Mouse (Mus musculus) heart, postnatal 0 days (tissue): ENCODE results near the gene Ankrd65. TPM values are rescaled to one million over a fixed set of nuclear protein-coding genes. Genes with fewer than 3 reads are reported as not detected.

Experiments
- ATAC-seq: fragments of 200-750 bp; cut with Nextera tagmentation; 2 replicates; pipeline ENCODE4 v1.8.0; 2017; ENCODE audit warnings: low read depth, moderate number of reproducible peaks, moderate library complexity; ENCODE audit not compliant: insufficient read depth
- DNase-seq: peaks from one replicate; pipeline ENCODE4 v3.0.0-alpha.2; 2016; ENCODE audit warnings: low spot score
- H3K27ac ChIP-seq: fragments of 300-500 bp; sonication (generic); 2 replicates; pipeline ENCODE4 v1.5.1; 2014; ENCODE audit warnings: low read depth, mild to moderate bottlenecking
- H3K27me3 ChIP-seq: fragments of 300-500 bp; sonication (generic); 2 replicates; pipeline ENCODE4 v1.6.1; 2014; ENCODE audit warnings: low read length, mixed read lengths; ENCODE audit not compliant: control insufficient read depth, insufficient read depth
- H3K36me3 ChIP-seq: fragments of 300-500 bp; sonication (generic); replicated peaks from 2 replicates; pipeline ENCODE4 v1.6.1; 2014; ENCODE audit warnings: low read length, mixed read lengths; ENCODE audit not compliant: control insufficient read depth, insufficient read depth
- H3K4me1 ChIP-seq: fragments of 300-500 bp; sonication (generic); 2 replicates; pipeline ENCODE4 v1.6.1; 2014; ENCODE audit warnings: antibody characterized with exemption; ENCODE audit not compliant: control insufficient read depth, insufficient read depth
- H3K4me2 ChIP-seq: fragments of 300-500 bp; sonication (generic); 2 replicates; pipeline ENCODE4 v1.6.1; 2014; ENCODE audit warnings: low read depth, mild to moderate bottlenecking, low read length, moderate library complexity
- H3K4me3 ChIP-seq: fragments of 300-500 bp; sonication (generic); 2 replicates; pipeline ENCODE4 v1.5.1; 2014; ENCODE audit warnings: low read depth, low read length
- H3K9ac ChIP-seq: fragments of 300-500 bp; sonication (generic); replicated peaks from 2 replicates; pipeline ENCODE4 v1.6.1; 2014; ENCODE audit warnings: low read depth, low read length, mixed read lengths
- H3K9me3 ChIP-seq: fragments of 300-500 bp; sonication (generic); replicated peaks from 2 replicates; pipeline ENCODE4 v1.6.1; 2016; ENCODE audit warnings: low read length; ENCODE audit not compliant: control insufficient read depth
- CTCF ChIP-seq: IDR thresholded peaks from 2 replicates; pipeline ENCODE4 v1.5.1; 2016; ENCODE audit warnings: antibody characterized with exemption, control low read depth, low read depth
- EP300 ChIP-seq: IDR thresholded peaks from 2 replicates; pipeline ENCODE4 v1.6.1; 2016; ENCODE audit warnings: antibody characterized with exemption, low read depth
- WGBS: fragments of 180-500 bp; shearing (Covaris S2); extraction: QIAGEN DNeasy Blood & Tissue Kit; methylation state at CpG from one replicate; pipeline ENCODE4 v1.1.7; 2014; 5-methylcytosine and 5-hydroxymethylcytosine counted together
- polyA plus RNA-seq: library from polyadenylated mRNA; unstranded; fragments of >200 nt; fragmentation: Nextera tagmentation; extraction: Ambion mirVana; gene quantifications from 2 replicates; pipeline ENCODE4 v1.2.1, GENCODE M21; 2015
- total RNA-seq: library from RNA; depleted of rRNA; stranded (reverse); fragments of >200 nt; gene quantifications from 2 replicates; pipeline ENCODE4 v1.2.3, GENCODE M21; 2014; ENCODE audit warnings: low replicate concordance

The Ankrd65 gene
- total and polyA plus RNA-seq, 2 experiments from 2014 or later: not detected

- Histone ChIP-seq H3K36me3 (no peaks in the 10 kb centered on the region), H3K9ac (no peak overlapping the region), H3K27me3 (no peaks in the 10 kb centered on the region), H3K27ac (no peak overlapping the region), H3K4me1 (peaks cover 2% of the 10 kb centered on the region; the same call in 1 of the 2 replicates), H3K4me2 (no peak overlapping the region), H3K4me3 (no peak overlapping the region), H3K9me3 (no peaks in the 10 kb centered on the region)
- whole genome bisulfite sequencing: 63% methylated on average over 3 of the region's 3 CpGs
- DNase-seq (no peak), ATAC-seq (no peak)
- no peak for TF ChIP-seq CTCF
- no peak for TF ChIP-seq EP300
Measured at GRCm38 (mm10) chr4:155790650-155791161, 467 bp downstream of the Ankrd65 start.

DNA sequence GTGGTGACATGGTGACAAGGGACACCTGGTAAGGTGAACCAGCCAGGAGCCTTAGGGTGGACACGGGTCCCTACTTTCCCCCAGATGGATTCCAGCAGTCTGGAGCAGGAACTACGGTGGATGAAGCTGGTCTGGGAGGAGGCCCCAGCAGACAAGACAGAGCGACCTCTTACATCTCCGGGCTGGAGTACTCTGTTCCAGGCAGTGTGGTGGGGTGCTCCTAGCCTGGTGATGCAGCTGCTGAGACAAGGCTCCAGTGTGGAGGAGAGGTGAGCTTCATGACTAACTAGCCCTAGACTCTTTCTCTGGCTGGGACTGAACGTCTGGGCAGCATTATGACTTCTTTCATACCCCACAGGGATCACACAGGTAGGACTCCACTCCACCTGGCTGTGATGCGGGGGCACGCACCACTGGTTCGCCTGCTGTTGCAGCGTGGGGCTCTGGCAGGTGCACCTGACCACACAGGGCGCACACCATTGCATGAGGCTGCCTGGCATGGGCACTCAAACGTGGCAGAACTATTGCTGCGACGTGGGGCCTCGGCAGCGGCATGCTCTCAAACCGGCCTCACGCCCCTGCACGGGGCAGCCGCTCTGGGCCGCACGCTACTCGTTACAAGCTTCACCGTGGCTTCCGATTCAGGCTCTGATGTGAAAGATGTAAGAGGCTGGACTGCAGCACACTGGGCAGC lies 1.1 kb downstream of the Ankrd65 start:
- ATAC-seq (no peak), DNase-seq (no peak)
- Histone ChIP-seq H3K9ac (no peak overlapping the region), H3K36me3 (no peaks in the 10 kb centered on the region), H3K4me1 (no peaks in the 10 kb centered on the region), H3K27ac (no peak overlapping the region), H3K9me3 (no peaks in the 10 kb centered on the region), H3K27me3 (no peaks in the 10 kb centered on the region), H3K4me3 (no peak overlapping the region), H3K4me2 (no peak overlapping the region)
- TF ChIP-seq CTCF (no peak), EP300 (no peak)
- WGBS: 61% methylated on average over 24 of the region's 24 CpGs

- TF ChIP-seq CTCF: no peak
- no peak for TF ChIP-seq EP300
- DNase-seq: no peak
- H3K4me2 ChIP-seq: no peak overlapping the region
- H3K4me3 ChIP-seq: no peak overlapping the region
- no peak for ATAC-seq
- no peaks in the 10 kb centered on the region for H3K4me1 ChIP-seq
- H3K9me3 ChIP-seq: no peaks in the 10 kb centered on the region
- no peaks in the 10 kb centered on the region for H3K27me3 ChIP-seq
- no peak overlapping the region for H3K27ac ChIP-seq
- no peak overlapping the region for H3K9ac ChIP-seq
- WGBS: 38% methylated on average over 2 of the region's 2 CpGs
- H3K36me3 ChIP-seq: no peaks in the 10 kb centered on the region
Measured at GRCm38 (mm10) chr4:155793730-155794129, 3.5 kb downstream of the Ankrd65 start.

DNA sequence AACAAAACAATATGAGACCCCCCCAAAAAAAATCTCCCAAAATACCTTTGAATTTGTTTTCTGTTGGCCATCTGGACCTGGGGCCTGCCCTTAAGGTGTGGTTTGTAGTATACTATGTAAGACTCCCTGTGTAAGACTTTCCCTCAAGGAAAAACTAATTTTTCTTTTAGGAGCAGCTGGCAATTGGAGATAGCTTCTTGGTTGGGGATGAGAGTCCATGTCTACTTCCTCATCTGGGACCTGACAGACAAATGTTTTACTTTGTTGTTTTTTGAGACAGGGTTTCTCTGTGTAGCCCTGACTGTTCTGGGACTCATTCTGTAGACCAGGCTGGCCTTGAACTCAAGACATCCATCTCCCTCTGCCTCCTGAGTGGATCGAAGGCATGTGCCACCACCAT lies 11.8 kb downstream of the Ankrd65 start:
- WGBS: 93% methylated on average over 1 of the region's 1 CpGs

DNA sequence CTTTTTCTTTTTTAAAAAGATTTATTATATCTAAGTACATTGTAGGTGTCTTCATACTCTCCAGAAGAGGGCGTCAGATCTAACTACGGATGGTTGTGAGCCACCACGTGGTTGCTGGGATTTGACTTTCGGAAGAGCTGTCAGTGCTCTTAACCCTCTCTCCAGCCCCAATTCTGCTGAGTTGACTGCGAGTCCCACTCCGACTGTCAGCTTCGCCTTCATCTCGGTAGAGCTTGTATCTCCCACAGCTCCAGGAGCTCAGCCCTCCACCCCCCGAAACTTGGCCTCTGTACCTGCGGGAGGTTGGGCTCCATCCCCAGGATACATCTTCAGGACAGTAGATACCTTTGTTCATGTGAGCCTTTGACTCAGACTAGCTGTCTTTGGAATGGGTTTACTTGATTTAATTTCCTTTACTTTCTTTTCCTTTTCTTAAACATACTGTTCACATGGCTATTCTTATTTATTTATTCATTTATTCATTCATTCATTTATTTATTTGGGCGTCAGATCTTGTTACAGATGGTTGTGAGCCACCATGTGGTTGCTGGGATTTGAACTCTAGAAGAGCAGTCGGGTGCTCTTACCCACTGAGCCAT lies 12.6 kb downstream of the Ankrd65 start, which contains the start of gene Mrpl20:
TSS of gene Mrpl20 (plus strand) at position 138 of the 599 bp plus-strand sequence.
- Histone ChIP-seq H3K27ac (peak within 1 kb of the TSS; percentile 73), H3K27me3 (no peaks in the 10 kb centered on the region), H3K4me1 (peaks cover 16% of the 10 kb centered on the region), H3K9ac (peak within 1 kb of the TSS; percentile 83), H3K4me2 (peak within 1 kb of the TSS; percentile 85), H3K9me3 (no peaks in the 10 kb centered on the region), H3K36me3 (peaks cover 23% of the 10 kb centered on the region), H3K4me3 (peak within 1 kb of the TSS; percentile 84)
- ATAC-seq (peak; percentile 40; the same call in 1 of the 2 replicates), DNase-seq (no peak)
- TF ChIP-seq CTCF (no peak), EP300 (no peak)
- 6% methylated on average over 12 of the region's 12 CpGs for WGBS

More for the DNA sequence above, 11.8 kb downstream of the Ankrd65 start:
- no peak overlapping the region for H3K9ac ChIP-seq
- H3K27me3 ChIP-seq: no peaks in the 10 kb centered on the region
- TF ChIP-seq EP300 (no peak), CTCF (no peak)
- H3K4me1 ChIP-seq: peaks cover 16% of the 10 kb centered on the region
- DNase-seq (no peak), ATAC-seq (no peak)
- peaks cover 15% of the 10 kb centered on the region for H3K36me3 ChIP-seq
- H3K4me3 ChIP-seq: no peak overlapping the region
- no peak overlapping the region for H3K27ac ChIP-seq
- no peaks in the 10 kb centered on the region for H3K9me3 ChIP-seq
- no peak overlapping the region for H3K4me2 ChIP-seq
